In the genomic region with DNA sequence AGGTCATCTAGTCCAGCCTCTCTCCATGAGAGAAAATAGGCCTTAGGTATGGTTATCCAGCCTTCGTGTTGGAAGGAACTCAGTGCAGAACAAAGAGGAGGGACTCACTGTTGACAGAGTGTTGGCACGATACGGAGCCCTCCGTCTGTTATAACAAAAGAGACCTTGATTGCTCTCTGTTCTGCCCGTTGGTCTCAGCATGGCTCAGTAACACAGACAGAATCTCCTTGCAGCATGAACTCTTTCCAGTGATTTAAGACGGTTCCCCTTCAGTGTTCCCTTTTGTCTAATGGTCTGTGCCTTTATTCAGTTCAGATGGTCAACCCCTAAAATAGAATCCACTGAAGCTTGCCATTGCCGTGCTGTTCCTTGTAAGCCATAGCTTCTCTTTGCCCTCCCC, we compare ENCODE assay signal across 22 mouse cellular contexts. TPM values are rescaled to one million over a fixed set of nuclear protein-coding genes. Genes with fewer than 3 reads are reported as not detected.
DNase-seq lines count a peak whose midpoint lies in the region; ATAC-seq and TF ChIP-seq lines count a peak whose summit lies in the region.
"Had no signal": no experiment of that assay in that cellular context is flagged by ENCODE, and none has a peak within 500 bp of the region (broad histone marks: within the 10 kb centered on the region; RNA-seq: fewer than 3 reads in every experiment).

No protein-coding gene starts in this region.

- intact Hi-C loops in heart, postnatal 10 days (cut with DNase I): no loop called here

- no peak overlapping the region for H3K9ac ChIP-seq in heart, postnatal 0 days (replicated peaks; ENCODE audit: low read depth, low read length)
- H3K9ac ChIP-seq: embryonic facial prominence, embryonic 15.5 days; heart, embryonic 15.5 days; hindbrain, embryonic 12.5 days; liver, embryonic 14.5 days had no signal

- peaks cover 4% of the 10 kb centered on the region; the same call in 1 of the 2 replicates for H3K4me1 ChIP-seq in heart, postnatal 0 days (ENCODE audit: control insufficient read depth, insufficient read depth)
- H3K4me1 ChIP-seq: embryonic facial prominence, embryonic 15.5 days; heart, embryonic 15.5 days; hindbrain, embryonic 12.5 days had no signal

- no peak for TF ChIP-seq CTCF in heart, postnatal 0 days (IDR thresholded peaks at IDR 0.05; ENCODE audit: low read depth)
- no peak for TF ChIP-seq CTCF in brain, embryonic 14.5 days (IDR thresholded peaks at IDR 0.05; ENCODE audit: borderline replicate concordance, extremely low read depth, insufficient read depth, insufficient read length)

- no peak overlapping the region for H3K27ac ChIP-seq in heart, postnatal 0 days (ENCODE audit: low read depth)
- H3K27ac ChIP-seq: embryonic facial prominence, embryonic 15.5 days; heart, embryonic 15.5 days; hindbrain, embryonic 12.5 days; liver, embryonic 14.5 days had no signal

- no peak overlapping the region for H3K4me2 ChIP-seq in heart, postnatal 0 days (ENCODE audit: low read depth, low read length)
- H3K4me2 ChIP-seq: embryonic facial prominence, embryonic 15.5 days; heart, embryonic 15.5 days; hindbrain, embryonic 12.5 days had no signal

- whole genome bisulfite sequencing in heart, postnatal 0 days: 44% methylated on average over 7 of the region's 7 CpGs

- no peak overlapping the region for H3K4me3 ChIP-seq in heart, postnatal 0 days (ENCODE audit: low read depth, low read length)
- H3K4me3 ChIP-seq: embryonic facial prominence, embryonic 15.5 days; heart, embryonic 15.5 days; hindbrain, embryonic 12.5 days had no signal

- ATAC-seq in heart, postnatal 0 days (ENCODE audit: insufficient read depth, low read depth): 0 out of 2 replicates have a peak, but pooled peaks have one; percentile 49
- ATAC-seq: midbrain, embryonic 16.5 days had no signal

- H3K9me3 ChIP-seq in heart, postnatal 0 days (replicated peaks; ENCODE audit: control insufficient read depth, low read length): no peaks in the 10 kb centered on the region
- H3K9me3 ChIP-seq: embryonic facial prominence, embryonic 15.5 days; heart, embryonic 15.5 days; hindbrain, embryonic 12.5 days had no signal

- H3K36me3 ChIP-seq in heart, postnatal 0 days (replicated peaks; ENCODE audit: control insufficient read depth, insufficient read depth, low read length): no peaks in the 10 kb centered on the region
- H3K36me3 ChIP-seq: embryonic facial prominence, embryonic 15.5 days; heart, embryonic 15.5 days; hindbrain, embryonic 12.5 days had no signal

- no peaks in the 10 kb centered on the region for H3K27me3 ChIP-seq in heart, postnatal 0 days (ENCODE audit: control insufficient read depth, insufficient read depth, low read length)
- H3K27me3 ChIP-seq: embryonic facial prominence, embryonic 15.5 days; heart, embryonic 15.5 days; hindbrain, embryonic 12.5 days had no signal

- no peak for DNase-seq in heart, postnatal 0 days (ENCODE audit: low spot score)
- no peak for DNase-seq in heart, postnatal 10 days
- peak; percentile 32 for DNase-seq in lung, postnatal 10 days
- DNase-seq in lung, postnatal 4 days: no peak
- DNase-seq in brain, embryonic 14.5 days (ENCODE audit: low read depth): peak; percentile 61
- DNase-seq in cerebellum, postnatal 10 days: peak; percentile 50 to 65
- DNase-seq in right cerebral cortex, adult 2 months (ENCODE audit: low spot score in 2 of 2): no peak
- DNase-seq: adrenal gland, adult 2 months; embryo, embryonic 11 days; gastrocnemius, postnatal 25 days; kidney, adult 9 months; thymus, postnatal 25 days had no signal

- no peak for TF ChIP-seq EP300 in heart, postnatal 0 days (IDR thresholded peaks at IDR 0.05; ENCODE audit: low read depth)

- TF ChIP-seq POLR2A in brain, embryonic 14.5 days (IDR thresholded peaks at IDR 0.05; ENCODE audit: borderline replicate concordance, extremely low read depth, insufficient read depth, insufficient read length, poor library complexity, severe bottlenecking): no peak

RNA-seq across cellular contexts. Expression of gene Gm10309, which starts 41.5 kb away (rescaled TPM):
- not detected in 2 replicates for total RNA-seq in heart, postnatal 0 days (2014; rRNA removed; ENCODE audit: low replicate concordance)
- 0.10 and 0.12 TPM in 2 replicates for polyA plus RNA-seq in heart, postnatal 0 days (2015; fragmentation: Nextera tagmentation; extraction: Ambion mirVana)
- not detected for total RNA-seq in heart, postnatal 10 days (2021)
- not detected in 2 replicates for polyA plus RNA-seq in brain, embryonic 14.5 days (2012; rRNA removed)
- total RNA-seq: adrenal gland, adult 2 months; gastrocnemius, postnatal 25 days; heart, adult 8-10 months; layer of hippocampus, postnatal 25 days; left cerebral cortex, postnatal 14 days; megakaryocyte-erythroid progenitor cell, adult 5-6 weeks; neutrophil, adult 5-6 weeks had no signal

Comparison
In these comparisons a context has a peak if more than half of its experiments do, and no peak if none do; other contexts are left out.
1. DNase-seq: peak in lung, postnatal 10 days (single experiment), brain, embryonic 14.5 days (single experiment) and cerebellum, postnatal 10 days (2 of 2); none in heart, postnatal 0 days (single experiment), heart, postnatal 10 days (0 of 2), lung, postnatal 4 days (0 of 2) and right cerebral cortex, adult 2 months (0 of 2).